Mouse (Mus musculus) small intestine, adult 10 weeks (tissue): Measurements from ENCODE around the gene Podnl1. TPM values are rescaled to one million over a fixed set of nuclear protein-coding genes. Genes with fewer than 3 reads are reported as not detected.

Experiments
- polyA plus RNA-seq: library from polyadenylated mRNA; stranded (reverse); fragments of 350-450 nt; fragmentation: Illumina TruSeq; extraction: RNeasy Lipid Tissue Mini Kit (QIAGEN cat#74804); gene quantifications from one replicate; pipeline ENCODE4 v1.2.3, GENCODE M21; 2014; ENCODE audit warnings: low replicate concordance

Gene Podnl1
- 0.63 TPM for polyA plus RNA-seq

GRCm38 (mm10) chr8:84125656-84126055 is at the start of gene Podnl1:
TSS of gene Podnl1 (plus strand) at chr8:84125989.

GRCm38 (mm10) chr8:84104697-84105609 is 20.8 kb upstream of the Podnl1 start, which contains the start of gene Dcaf15:
TSS of gene Dcaf15 (minus strand) at chr8:84104768.

GRCm38 (mm10) chr8:84147769-84148530 is 22.2 kb downstream of the Podnl1 start, which contains the start of the genes Cc2d1a and 4930432K21Rik:
TSS of gene Cc2d1a (minus strand) at chr8:84147936.
TSS of gene 4930432K21Rik (plus strand) at chr8:84148025.

Other genes with a start within 250 kb of the Podnl1 start
- gene Adgrl1, start 225.9 kb upstream of the Podnl1 start, polyA plus RNA-seq: 0.78 TPM
- gene Gm10644, start 170.8 kb upstream of the Podnl1 start, polyA plus RNA-seq: not detected
- 7.2 TPM for gene Asf1b, start 170.5 kb upstream of the Podnl1 start, polyA plus RNA-seq
- gene Prkaca, start 153.0 kb upstream of the Podnl1 start, polyA plus RNA-seq: 8.1 TPM
- 0.33 TPM for gene Samd1, start 128.3 kb upstream of the Podnl1 start, polyA plus RNA-seq
- gene 1700067K01Rik, start 124.5 kb upstream of the Podnl1 start, polyA plus RNA-seq: not detected
- gene 2210011C24Rik, start 113.8 kb upstream of the Podnl1 start, polyA plus RNA-seq: 2.3 TPM
- gene Palm3, start 104.5 kb upstream of the Podnl1 start, polyA plus RNA-seq: 0.22 TPM
- not detected for gene Il27ra, start 83.4 kb upstream of the Podnl1 start, polyA plus RNA-seq
- not detected for gene Rln3, start 81.0 kb upstream of the Podnl1 start, polyA plus RNA-seq
- gene Gm10643, start 60.9 kb upstream of the Podnl1 start, polyA plus RNA-seq: 0.89 TPM
- 0.97 TPM for gene Rfx1, start 59.2 kb upstream of the Podnl1 start, polyA plus RNA-seq
- 2.0 TPM for gene Dcaf15, start 21.2 kb upstream of the Podnl1 start, polyA plus RNA-seq
- 0.19 TPM for gene Cc2d1a, start 21.9 kb downstream of the Podnl1 start, polyA plus RNA-seq
- not detected for gene 4930432K21Rik, start 22.0 kb downstream of the Podnl1 start, polyA plus RNA-seq
- gene Nanos3, start 59.2 kb downstream of the Podnl1 start, polyA plus RNA-seq: not detected
- gene Zswim4, start 111.1 kb downstream of the Podnl1 start, polyA plus RNA-seq: not detected
- gene D8Ertd738e, start 123.7 kb downstream of the Podnl1 start, polyA plus RNA-seq: 1.2 TPM
- 2.8 TPM for gene Mri1, start 131.3 kb downstream of the Podnl1 start, polyA plus RNA-seq
- gene Ccdc130, start 144.4 kb downstream of the Podnl1 start, polyA plus RNA-seq: 0.74 TPM